Mouse (Mus musculus) testis, adult 2 months (tissue): ENCODE data around the gene Gatad2b.

Experiments
- CTCF ChIP-seq: fragments of 200-500 bp; IDR thresholded peaks from 2 replicates; pipeline ENCODE4 v1.5.1; 2012; ENCODE audit warnings: low read depth, mild to moderate bottlenecking, inconsistent platforms, low read length, moderate library complexity; ENCODE audit not compliant: control insufficient read depth, insufficient read depth, insufficient replicate concordance
- POLR2A ChIP-seq: fragments of 200-500 bp; IDR thresholded peaks from 2 replicates; pipeline ENCODE4 v1.6.1; 2012; ENCODE audit warnings: low read depth, mild to moderate bottlenecking, inconsistent platforms, low read length, moderate library complexity; ENCODE audit not compliant: control insufficient read depth

DNA sequence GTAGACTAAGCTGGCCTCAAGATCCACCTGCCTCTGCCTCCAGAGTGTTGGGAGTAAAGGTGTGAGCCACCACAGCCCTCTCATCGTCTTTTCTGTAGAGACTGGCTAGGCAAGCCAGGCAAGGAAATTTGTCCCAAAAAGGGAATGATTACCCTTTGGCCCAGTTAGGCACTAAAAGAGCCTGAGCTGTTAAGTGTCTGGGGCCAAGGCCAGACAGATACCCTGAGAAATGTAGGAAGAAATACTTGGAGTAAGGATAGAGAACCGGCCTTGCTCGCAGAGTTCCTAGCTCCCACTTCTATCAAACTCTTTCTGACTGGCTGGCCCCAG, 45.4 kb upstream of the Gatad2b start:
- TF ChIP-seq CTCF (no peak), POLR2A (no peak)
